Mouse (Mus musculus) lung, postnatal 4 days (tissue): ENCODE results near the gene Opcml.
A peak's percentile ranks its signal among the peaks of the same experiment; 100 is the strongest.

Experiments used
- DNase-seq, 2 experiments: peaks; one replicate each; pipeline ENCODE4 v3.0.0; 2021

The Opcml gene

DNA sequence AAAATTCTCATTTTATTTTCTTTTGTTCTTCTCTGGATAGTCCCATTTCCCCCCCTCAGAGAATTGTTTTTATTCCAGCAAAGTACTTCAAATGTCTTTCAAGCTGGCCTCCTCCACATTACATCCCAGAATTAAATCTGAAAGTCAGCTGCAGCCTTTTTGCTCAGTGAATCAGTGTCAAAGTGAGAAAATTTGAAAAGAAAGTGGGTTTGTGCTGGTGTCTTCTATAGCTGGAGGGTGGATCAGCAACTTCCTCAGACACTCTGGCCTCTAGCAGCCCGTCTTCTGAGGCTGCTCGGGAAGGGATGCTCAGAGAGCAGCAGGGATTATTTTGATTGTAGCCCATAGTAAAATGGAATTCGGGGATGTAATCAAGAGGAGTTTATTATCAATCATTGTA lies 81.0 kb downstream of the Opcml start:
- no peak for DNase-seq

DNA sequence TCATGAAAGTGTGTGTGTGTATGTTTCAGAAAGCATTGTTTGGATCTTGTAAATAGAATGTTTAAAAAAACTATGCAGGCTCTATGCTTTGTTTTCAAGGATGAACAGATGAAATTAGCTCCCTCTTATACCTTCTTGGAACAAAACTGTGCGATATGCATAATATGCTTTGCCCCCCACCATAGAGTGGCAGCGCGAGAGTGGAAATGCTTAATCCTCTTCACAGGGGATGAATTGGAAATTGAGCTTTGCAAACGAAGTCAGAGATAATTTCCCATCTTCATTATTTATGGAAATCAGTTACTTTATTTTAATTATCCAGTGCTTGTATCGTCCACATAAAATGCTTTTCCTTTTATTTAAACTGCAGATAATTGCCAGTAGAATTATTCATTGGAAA lies 99.1 kb downstream of the Opcml start:
- no peak for DNase-seq

GRCm38 (mm10) chr9:27917250-27917649 lies 126.7 kb downstream of the Opcml start:
- DNase-seq, result no peak

GRCm38 (mm10) chr9:27923495-27923894 lies 132.9 kb downstream of the Opcml start:
- DNase-seq, result no peak

GRCm38 (mm10) chr9:27923945-27924825 lies 133.6 kb downstream of the Opcml start:
- DNase-seq, result no peak

DNA sequence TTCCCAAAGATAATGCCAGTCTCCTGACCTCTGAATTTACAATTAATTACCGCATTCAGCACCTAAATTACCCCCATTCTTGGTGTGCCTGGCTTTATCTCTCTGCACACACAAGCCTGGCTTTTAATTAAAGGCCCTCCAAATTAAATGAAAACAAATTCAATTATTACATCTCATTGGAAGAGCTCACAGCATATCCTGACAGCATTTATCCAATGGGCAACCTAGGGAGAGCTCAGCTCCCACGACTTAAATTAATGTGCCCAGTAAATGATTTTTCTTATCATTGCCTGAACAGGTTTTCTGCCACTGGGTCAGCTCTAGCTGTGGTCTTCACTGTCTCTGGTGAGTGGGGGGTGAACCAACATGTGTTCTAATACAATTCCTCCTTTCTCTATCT lies 135.1 kb downstream of the Opcml start:
- DNase-seq, result no peak

GRCm38 (mm10) chr9:27937253-27937652 lies 146.7 kb downstream of the Opcml start:
- DNase-seq, result no peak

- no peak for DNase-seq
These were observed 147.1 kb downstream of the Opcml start for GRCm38 (mm10) chr9:27937660-27938059.

- no peak for DNase-seq
These were observed 154.9 kb downstream of the Opcml start for GRCm38 (mm10) chr9:27945323-27946010.

- no peak for DNase-seq
These were observed 160.5 kb downstream of the Opcml start for GRCm38 (mm10) chr9:27951110-27951509.

DNA sequence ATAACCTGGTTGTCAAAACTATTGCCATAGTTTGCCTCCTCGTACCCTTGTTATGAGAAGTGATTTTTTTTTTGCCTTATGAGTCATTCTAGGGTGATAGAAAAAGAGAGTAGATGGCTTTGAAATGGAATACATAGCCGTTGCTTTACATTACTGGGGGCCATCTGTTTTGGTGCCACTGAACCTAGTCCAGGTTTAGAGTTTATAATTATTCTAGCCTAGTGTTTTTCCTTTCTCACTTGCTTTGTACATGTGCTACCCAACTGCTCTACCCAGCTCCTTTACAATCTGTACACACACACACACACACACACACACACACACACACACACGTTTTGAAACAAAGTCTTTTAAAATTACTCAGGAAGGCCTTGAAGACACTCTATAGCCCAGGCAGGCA lies 171.1 kb downstream of the Opcml start:
- DNase-seq, result no peak

- peak; percentile 7 to 27 for DNase-seq
These were observed 172.8 kb downstream of the Opcml start for GRCm38 (mm10) chr9:27963385-27963784.

GRCm38 (mm10) chr9:27964902-27965550 lies 174.5 kb downstream of the Opcml start:
- DNase-seq, result no peak

DNA sequence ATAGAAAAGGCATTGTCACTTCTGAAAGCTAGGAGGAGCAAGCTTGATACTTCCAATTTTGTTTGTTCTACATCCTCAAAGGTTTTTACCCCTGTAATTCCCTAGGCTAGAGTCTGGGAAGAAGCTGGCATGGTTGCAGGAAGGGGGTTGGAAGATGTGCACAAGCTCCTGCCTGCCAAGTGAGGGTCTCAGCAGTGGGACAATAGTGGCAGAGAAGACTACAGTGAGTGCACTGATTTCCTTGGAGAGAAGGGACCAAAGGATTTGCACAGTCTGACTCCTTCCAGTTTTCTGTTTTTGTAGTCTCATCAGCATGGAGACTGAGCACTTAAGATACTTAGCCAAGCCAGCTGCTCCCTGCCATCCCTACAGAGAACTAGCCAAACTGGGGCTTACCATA lies 177.7 kb downstream of the Opcml start:
- no peak for DNase-seq

GRCm38 (mm10) chr9:27972293-27972692 lies 181.7 kb downstream of the Opcml start:
- DNase-seq, result no peak

GRCm38 (mm10) chr9:27982576-27982975 lies 192.0 kb downstream of the Opcml start:
- DNase-seq, result no peak

- DNase-seq, result no peak
These were observed 196.3 kb downstream of the Opcml start for GRCm38 (mm10) chr9:27986604-27987588.

GRCm38 (mm10) chr9:27991611-27992010 lies 201.0 kb downstream of the Opcml start:
- no peak for DNase-seq

GRCm38 (mm10) chr9:27996536-27996935 lies 206.0 kb downstream of the Opcml start:
- DNase-seq, result no peak

DNA sequence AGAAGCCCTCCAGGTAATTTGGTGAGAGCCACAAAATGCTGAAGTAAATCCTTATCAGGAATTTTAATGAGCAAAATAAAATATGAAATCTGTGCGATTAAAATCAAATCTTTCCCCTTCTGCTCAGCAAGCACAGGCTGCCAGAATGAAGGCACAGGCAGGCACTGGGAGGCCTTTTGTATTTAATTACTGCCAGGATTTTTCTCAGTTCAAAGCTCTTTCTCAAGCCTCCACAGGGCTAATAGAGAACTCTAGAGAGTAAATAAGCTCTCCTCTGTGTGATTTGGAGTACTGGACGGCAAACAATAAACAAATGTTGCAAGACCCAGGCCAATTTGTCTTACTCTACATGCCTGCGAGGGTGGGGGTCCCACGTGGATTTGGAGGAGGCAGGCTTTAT lies 208.2 kb downstream of the Opcml start:
- DNase-seq, result no peak

GRCm38 (mm10) chr9:28003131-28003530 lies 212.6 kb downstream of the Opcml start:
- DNase-seq, result no peak

DNA sequence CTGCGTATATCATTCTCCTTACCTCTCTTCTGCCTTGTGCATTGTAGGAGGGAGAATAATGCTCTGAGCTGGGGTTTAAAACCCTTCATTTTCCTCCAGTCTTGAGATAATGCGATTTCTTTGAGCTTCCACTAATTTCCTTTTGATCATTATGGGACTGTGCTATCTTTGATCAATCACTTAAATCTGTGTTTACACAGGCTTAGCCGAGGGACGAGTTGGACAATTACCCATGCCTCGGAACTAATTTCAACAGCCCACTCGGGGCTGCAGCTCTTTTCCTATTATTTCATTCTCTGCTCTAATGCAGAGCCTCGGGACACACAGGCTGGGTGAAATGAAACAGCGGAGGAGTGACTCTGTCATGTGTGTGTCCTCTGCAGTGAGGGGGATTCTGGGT lies 220.9 kb downstream of the Opcml start:
- DNase-seq, result no peak

DNA sequence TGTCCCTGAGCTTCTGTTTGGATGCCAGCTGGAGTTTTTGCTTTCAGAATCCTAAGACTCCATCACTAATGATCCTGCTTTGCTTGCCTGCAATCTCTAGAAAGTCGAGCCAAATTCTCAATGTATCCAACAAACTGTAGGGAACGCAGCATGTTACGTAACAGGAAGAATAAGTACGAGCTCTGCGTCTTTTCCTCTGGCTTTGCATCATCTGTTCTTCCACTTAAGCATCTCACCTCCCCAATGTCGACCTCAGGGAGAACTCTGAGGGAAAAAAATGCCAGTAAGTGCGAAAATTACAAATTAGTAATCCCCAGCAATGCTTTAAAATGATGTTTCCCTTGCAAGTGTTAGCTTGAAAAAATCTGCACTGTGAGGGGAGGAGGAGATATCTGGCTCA lies 222.1 kb downstream of the Opcml start:
- DNase-seq, result no peak
